Comparison of ENCODE assay signal across 8 mouse cellular contexts in the genomic region with DNA sequence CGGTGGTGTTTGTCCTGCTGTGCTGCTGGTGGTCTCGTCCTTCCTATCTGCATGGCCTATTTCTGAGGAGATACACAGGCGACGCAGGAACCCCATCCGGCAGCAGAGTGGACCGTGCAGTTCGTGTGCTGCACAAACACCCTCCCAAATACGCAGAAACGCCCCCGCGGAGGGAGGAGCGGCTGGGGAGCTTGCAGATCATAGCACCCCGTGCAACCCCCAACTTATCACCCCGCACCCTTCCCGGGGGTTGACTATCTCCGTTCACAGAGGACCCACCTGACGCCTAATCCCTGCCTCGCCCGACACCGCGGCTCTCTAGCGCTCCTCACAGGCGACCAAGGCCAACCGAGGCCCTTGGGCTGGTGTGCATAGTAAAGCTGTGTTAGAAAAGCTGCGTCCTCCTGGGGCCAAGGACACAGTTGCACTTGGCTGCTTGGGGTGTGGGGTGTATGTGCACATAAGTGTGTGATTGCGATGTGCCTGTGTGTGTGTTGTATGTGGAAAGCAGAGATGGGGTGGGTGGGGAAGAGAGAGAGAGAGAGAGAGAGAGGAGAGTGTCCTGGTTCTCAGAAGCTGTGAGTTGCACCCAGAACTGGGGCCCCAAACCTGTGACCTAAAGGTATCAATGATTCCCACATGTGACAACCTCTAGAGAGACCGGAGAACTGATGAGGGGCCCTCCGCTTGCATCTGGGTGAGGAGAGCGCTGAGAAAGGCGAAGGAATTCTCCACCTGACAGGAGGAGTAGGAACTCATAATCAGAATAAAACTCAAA. TPM values are rescaled to one million over a fixed set of nuclear protein-coding genes. Genes with fewer than 3 reads are reported as not detected.
A peak's percentile ranks its signal among the peaks of the same experiment; 100 is the strongest.
DNase-seq lines count a peak whose midpoint lies in the region; ATAC-seq lines count a peak whose summit lies in the region.

No protein-coding gene starts in this region.

- DNase-seq in kidney, adult 8-10 months = no peak
- DNase-seq in limb, embryonic 10.5 days (ENCODE audit: low spot score) = peak; percentile 57
- no peak for DNase-seq in midbrain, embryonic 11.5 days (ENCODE audit: low spot score, missing footprints)

- WGBS in kidney, embryonic 16.5 days = 14% methylated on average over 30 of the region's 30 CpGs
- WGBS in hindbrain, embryonic 16.5 days = 17% methylated on average over 30 of the region's 30 CpGs
- whole genome bisulfite sequencing in limb, embryonic 10.5 days = 16% methylated on average over 30 of the region's 30 CpGs
- WGBS in midbrain, embryonic 11.5 days = 17% methylated on average over 30 of the region's 30 CpGs
- WGBS in stomach, embryonic 15.5 days = 13% methylated on average over 30 of the region's 30 CpGs

- H3K4me1 ChIP-seq in kidney, embryonic 16.5 days (ENCODE audit: insufficient read depth, low read length) = peaks cover 5% of the 10 kb centered on the region; the same call in 1 of the 2 replicates
- H3K4me1 ChIP-seq in brown adipose tissue, adult 24 weeks (ENCODE audit: control insufficient read depth, insufficient read depth, insufficient read length, low read length) = no peaks in the 10 kb centered on the region
- peaks cover 5% of the 10 kb centered on the region; the same call in 1 of the 2 replicates for H3K4me1 ChIP-seq in hindbrain, embryonic 16.5 days (ENCODE audit: control insufficient read depth, insufficient read depth, low read depth, low read length)
- peaks cover 22% of the 10 kb centered on the region for H3K4me1 ChIP-seq in limb, embryonic 10.5 days
- no peaks in the 10 kb centered on the region for H3K4me1 ChIP-seq in midbrain, embryonic 11.5 days (ENCODE audit: control insufficient read depth, insufficient read depth, low read length)
- H3K4me1 ChIP-seq in stomach, embryonic 15.5 days = peaks cover 8% of the 10 kb centered on the region; the same call in 1 of the 2 replicates

- no peak; the same call in 1 of the 2 replicates for ATAC-seq in kidney, embryonic 16.5 days (ENCODE audit: low FRiP score, low TSS enrichment)
- peak; percentile 75 for ATAC-seq in erythroblast, adult 5-6 weeks (replicated peaks; ENCODE audit: low FRiP score, poor library complexity, severe bottlenecking)
- peak; percentile 81 for ATAC-seq in hindbrain, embryonic 16.5 days
- peak; percentile 68; the same call in 1 of the 2 replicates for ATAC-seq in midbrain, embryonic 11.5 days (ENCODE audit: low FRiP score)
- peak; percentile 81 for ATAC-seq in stomach, embryonic 15.5 days (ENCODE audit: insufficient read depth, low FRiP score, low read depth)

- H3K9ac ChIP-seq in kidney, embryonic 16.5 days (replicated peaks; ENCODE audit: low read length) = peak overlapping the region; percentile 55
- peak overlapping the region; percentile 56 for H3K9ac ChIP-seq in hindbrain, embryonic 16.5 days (ENCODE audit: low read depth, low read length)
- H3K9ac ChIP-seq in midbrain, embryonic 11.5 days (ENCODE audit: low read length) = peak overlapping the region; percentile 41
- H3K9ac ChIP-seq in stomach, embryonic 15.5 days = no peak overlapping the region

- no peaks in the 10 kb centered on the region for H3K27me3 ChIP-seq in kidney, embryonic 16.5 days (ENCODE audit: insufficient read depth, low read length)
- H3K27me3 ChIP-seq in hindbrain, embryonic 16.5 days (replicated peaks; ENCODE audit: control insufficient read depth, insufficient read depth, low read length) = no peaks in the 10 kb centered on the region
- peaks cover 38% of the 10 kb centered on the region for H3K27me3 ChIP-seq in limb, embryonic 10.5 days (ENCODE audit: low read depth, poor library complexity, severe bottlenecking)
- H3K27me3 ChIP-seq in midbrain, embryonic 11.5 days (ENCODE audit: control insufficient read depth, insufficient read depth, low read length) = no peaks in the 10 kb centered on the region
- no peaks in the 10 kb centered on the region for H3K27me3 ChIP-seq in stomach, embryonic 15.5 days (replicated peaks)

- H3K36me3 ChIP-seq in kidney, embryonic 16.5 days (ENCODE audit: insufficient read depth, low read length) = no peaks in the 10 kb centered on the region
- H3K36me3 ChIP-seq in hindbrain, embryonic 16.5 days (ENCODE audit: control insufficient read depth, insufficient read depth, low read length) = no peaks in the 10 kb centered on the region
- H3K36me3 ChIP-seq in limb, embryonic 10.5 days = no peaks in the 10 kb centered on the region
- H3K36me3 ChIP-seq in midbrain, embryonic 11.5 days (ENCODE audit: control insufficient read depth, insufficient read depth, low read length) = no peaks in the 10 kb centered on the region
- H3K36me3 ChIP-seq in stomach, embryonic 15.5 days = no peaks in the 10 kb centered on the region

- peak overlapping the region; percentile 45 for H3K4me3 ChIP-seq in kidney, embryonic 16.5 days (ENCODE audit: low read length)
- 0 out of 2 replicates have a peak overlapping the region, but pooled peaks have one; percentile 12 for H3K4me3 ChIP-seq in brown adipose tissue, adult 24 weeks (ENCODE audit: insufficient read depth, low read depth, low read length)
- H3K4me3 ChIP-seq in hindbrain, embryonic 16.5 days (ENCODE audit: low read length) = peak overlapping the region; percentile 35
- peak overlapping the region; percentile 42 for H3K4me3 ChIP-seq in limb, embryonic 10.5 days
- peak overlapping the region; percentile 21 for H3K4me3 ChIP-seq in midbrain, embryonic 11.5 days (ENCODE audit: low read depth, low read length)
- peak overlapping the region; percentile 31 for H3K4me3 ChIP-seq in stomach, embryonic 15.5 days (replicated peaks)

- no peaks in the 10 kb centered on the region for H3K9me3 ChIP-seq in kidney, embryonic 16.5 days (ENCODE audit: low read length)
- H3K9me3 ChIP-seq in hindbrain, embryonic 16.5 days (ENCODE audit: control insufficient read depth, low read length) = no peaks in the 10 kb centered on the region
- no peaks in the 10 kb centered on the region for H3K9me3 ChIP-seq in limb, embryonic 10.5 days (replicated peaks)
- H3K9me3 ChIP-seq in midbrain, embryonic 11.5 days (ENCODE audit: control insufficient read depth, low read length) = no peaks in the 10 kb centered on the region
- no peaks in the 10 kb centered on the region for H3K9me3 ChIP-seq in stomach, embryonic 15.5 days

- H3K4me2 ChIP-seq in kidney, embryonic 16.5 days (replicated peaks; ENCODE audit: low read depth, low read length) = peak overlapping the region; percentile 69
- H3K4me2 ChIP-seq in hindbrain, embryonic 16.5 days (ENCODE audit: low read length) = peak overlapping the region; percentile 77
- H3K4me2 ChIP-seq in midbrain, embryonic 11.5 days = peak overlapping the region; percentile 49
- H3K4me2 ChIP-seq in stomach, embryonic 15.5 days = peak overlapping the region; percentile 68

- H3K27ac ChIP-seq in kidney, embryonic 16.5 days (ENCODE audit: low read length) = no peak overlapping the region
- H3K27ac ChIP-seq in brown adipose tissue, adult 24 weeks (replicated peaks; ENCODE audit: low read depth, low read length) = no peak overlapping the region
- H3K27ac ChIP-seq in hindbrain, embryonic 16.5 days (ENCODE audit: low read depth, low read length) = no peak overlapping the region
- peak overlapping the region; percentile 42; the same call in 1 of the 2 replicates for H3K27ac ChIP-seq in limb, embryonic 10.5 days
- H3K27ac ChIP-seq in midbrain, embryonic 11.5 days (ENCODE audit: low read depth, low read length) = no peak overlapping the region
- H3K27ac ChIP-seq in stomach, embryonic 15.5 days = no peak overlapping the region

RNA-seq across cellular contexts. Expression of gene Pklr, which starts 3.5 kb away (rescaled TPM):
- 4.7 and 5.0 TPM in 2 replicates for polyA plus RNA-seq in kidney, embryonic 16.5 days (2015; fragmentation: Nextera tagmentation; extraction: Ambion mirVana)
- not detected in 2 replicates for polyA plus RNA-seq in brown adipose tissue, adult 24 weeks (2012; ENCODE audit: insufficient read depth, insufficient read length, missing spikeins)
- 22.5 and 23.4 TPM in 2 replicates for total RNA-seq in erythroblast, adult 5-6 weeks (2015; ENCODE audit: low replicate concordance)
- 5.6 and 5.7 TPM in 2 replicates for total RNA-seq in erythroblast, adult 5-6 weeks (2017; ENCODE audit: low replicate concordance)
- polyA plus RNA-seq in hindbrain, embryonic 16.5 days (2015; fragmentation: Nextera tagmentation; extraction: Ambion mirVana) = 0.10 and 0.11 TPM in 2 replicates
- polyA plus RNA-seq in limb, embryonic 10.5 days (2016; fragmentation: Nextera tagmentation; extraction: Ambion mirVana) = 3.6 and 4.4 TPM in 2 replicates
- 1.7 and 2.2 TPM in 2 replicates for polyA plus RNA-seq in midbrain, embryonic 11.5 days (2014; fragmentation: Nextera tagmentation; extraction: Ambion mirVana)
- polyA plus RNA-seq in stomach, embryonic 15.5 days (2015; fragmentation: Nextera tagmentation; extraction: Ambion mirVana) = 16.4 and 19.9 TPM in 2 replicates

RNA-seq across cellular contexts. Expression of gene Hcn3, which starts 27.5 kb away (rescaled TPM):
- 1.8 and 2.0 TPM in 2 replicates for polyA plus RNA-seq in kidney, embryonic 16.5 days (2015; fragmentation: Nextera tagmentation; extraction: Ambion mirVana)
- polyA plus RNA-seq in brown adipose tissue, adult 24 weeks (2012; ENCODE audit: insufficient read depth, insufficient read length, missing spikeins) = not detected in 2 replicates
- not detected in 2 replicates for total RNA-seq in erythroblast, adult 5-6 weeks (2015; ENCODE audit: low replicate concordance)
- total RNA-seq in erythroblast, adult 5-6 weeks (2017; ENCODE audit: low replicate concordance) = 1.3 TPM in 1 of 2 replicates, not detected in the other
- polyA plus RNA-seq in hindbrain, embryonic 16.5 days (2015; fragmentation: Nextera tagmentation; extraction: Ambion mirVana) = 58.1 and 58.4 TPM in 2 replicates
- 1.3 and 1.6 TPM in 2 replicates for polyA plus RNA-seq in limb, embryonic 10.5 days (2016; fragmentation: Nextera tagmentation; extraction: Ambion mirVana)
- polyA plus RNA-seq in midbrain, embryonic 11.5 days (2014; fragmentation: Nextera tagmentation; extraction: Ambion mirVana) = 4.5 and 4.7 TPM in 2 replicates
- polyA plus RNA-seq in stomach, embryonic 15.5 days (2015; fragmentation: Nextera tagmentation; extraction: Ambion mirVana) = 2.4 and 2.6 TPM in 2 replicates

RNA-seq across cellular contexts. Expression of gene Fdps, which starts 30.7 kb away (rescaled TPM):
- polyA plus RNA-seq in kidney, embryonic 16.5 days (2015; fragmentation: Nextera tagmentation; extraction: Ambion mirVana) = 175 and 179 TPM in 2 replicates
- 127 and 135 TPM in 2 replicates for polyA plus RNA-seq in brown adipose tissue, adult 24 weeks (2012; ENCODE audit: insufficient read depth, insufficient read length, missing spikeins)
- total RNA-seq in erythroblast, adult 5-6 weeks (2015; ENCODE audit: low replicate concordance) = 17.1 and 33.6 TPM in 2 replicates
- 30.1 and 47.8 TPM in 2 replicates for total RNA-seq in erythroblast, adult 5-6 weeks (2017; ENCODE audit: low replicate concordance)
- polyA plus RNA-seq in hindbrain, embryonic 16.5 days (2015; fragmentation: Nextera tagmentation; extraction: Ambion mirVana) = 511 and 525 TPM in 2 replicates
- polyA plus RNA-seq in limb, embryonic 10.5 days (2016; fragmentation: Nextera tagmentation; extraction: Ambion mirVana) = 361 and 405 TPM in 2 replicates
- 342 TPM in 2 replicates for polyA plus RNA-seq in midbrain, embryonic 11.5 days (2014; fragmentation: Nextera tagmentation; extraction: Ambion mirVana)
- polyA plus RNA-seq in stomach, embryonic 15.5 days (2015; fragmentation: Nextera tagmentation; extraction: Ambion mirVana) = 324 and 331 TPM in 2 replicates

RNA-seq across cellular contexts. Expression of gene Gm43738, which starts 31.6 kb away (rescaled TPM):
- not detected in 2 replicates for polyA plus RNA-seq in kidney, embryonic 16.5 days (2015; fragmentation: Nextera tagmentation; extraction: Ambion mirVana)
- polyA plus RNA-seq in brown adipose tissue, adult 24 weeks (2012; ENCODE audit: insufficient read depth, insufficient read length, missing spikeins) = not detected in 2 replicates
- not detected in 2 replicates for total RNA-seq in erythroblast, adult 5-6 weeks (2015; ENCODE audit: low replicate concordance)
- not detected in 2 replicates for total RNA-seq in erythroblast, adult 5-6 weeks (2017; ENCODE audit: low replicate concordance)
- not detected in 2 replicates for polyA plus RNA-seq in hindbrain, embryonic 16.5 days (2015; fragmentation: Nextera tagmentation; extraction: Ambion mirVana)
- polyA plus RNA-seq in limb, embryonic 10.5 days (2016; fragmentation: Nextera tagmentation; extraction: Ambion mirVana) = 0.09 TPM in 1 of 2 replicates, not detected in the other
- not detected in 2 replicates for polyA plus RNA-seq in midbrain, embryonic 11.5 days (2014; fragmentation: Nextera tagmentation; extraction: Ambion mirVana)
- polyA plus RNA-seq in stomach, embryonic 15.5 days (2015; fragmentation: Nextera tagmentation; extraction: Ambion mirVana) = not detected in 2 replicates

RNA-seq across cellular contexts. Expression of gene Clk2, which starts 32.1 kb away (rescaled TPM):
- 29.1 and 30.6 TPM in 2 replicates for polyA plus RNA-seq in kidney, embryonic 16.5 days (2015; fragmentation: Nextera tagmentation; extraction: Ambion mirVana)
- polyA plus RNA-seq in brown adipose tissue, adult 24 weeks (2012; ENCODE audit: insufficient read depth, insufficient read length, missing spikeins) = 14.3 TPM in 2 replicates
- total RNA-seq in erythroblast, adult 5-6 weeks (2015; ENCODE audit: low replicate concordance) = 16.3 and 37.9 TPM in 2 replicates
- 24.4 and 47.4 TPM in 2 replicates for total RNA-seq in erythroblast, adult 5-6 weeks (2017; ENCODE audit: low replicate concordance)
- 17.3 and 18.8 TPM in 2 replicates for polyA plus RNA-seq in hindbrain, embryonic 16.5 days (2015; fragmentation: Nextera tagmentation; extraction: Ambion mirVana)
- polyA plus RNA-seq in limb, embryonic 10.5 days (2016; fragmentation: Nextera tagmentation; extraction: Ambion mirVana) = 40.1 and 44.8 TPM in 2 replicates
- 24.1 and 29.5 TPM in 2 replicates for polyA plus RNA-seq in midbrain, embryonic 11.5 days (2014; fragmentation: Nextera tagmentation; extraction: Ambion mirVana)
- polyA plus RNA-seq in stomach, embryonic 15.5 days (2015; fragmentation: Nextera tagmentation; extraction: Ambion mirVana) = 26.3 and 26.7 TPM in 2 replicates

Comparison
In these comparisons a context has a peak if more than half of its experiments do, and no peak if none do; other contexts are left out.
1. RNA of gene Hcn3, which starts 27.5 kb away (polyA plus RNA-seq): 58.1 to 58.4 TPM in hindbrain, embryonic 16.5 days; 4.5 to 4.7 TPM in midbrain, embryonic 11.5 days, 2.4 to 2.6 TPM in stomach, embryonic 15.5 days, 1.8 to 2.0 TPM in kidney, embryonic 16.5 days, 1.3 to 1.6 TPM in limb, embryonic 10.5 days and not detected in brown adipose tissue, adult 24 weeks; every median in the first group is over 10 times any median in the second.
2. Peak in every context shown above with its lines, with median percentiles within 50 percentile points of each other: H3K4me2 ChIP-seq and H3K4me3 ChIP-seq.